Mouse (Mus musculus): ENCODE results near the gene Pax3. TPM values are rescaled to one million over a fixed set of nuclear protein-coding genes. Genes with fewer than 3 reads are reported as not detected.

Pax3 gene
- polyA plus RNA-seq, 1 experiment from 2014 or later, result not detected

DNA sequence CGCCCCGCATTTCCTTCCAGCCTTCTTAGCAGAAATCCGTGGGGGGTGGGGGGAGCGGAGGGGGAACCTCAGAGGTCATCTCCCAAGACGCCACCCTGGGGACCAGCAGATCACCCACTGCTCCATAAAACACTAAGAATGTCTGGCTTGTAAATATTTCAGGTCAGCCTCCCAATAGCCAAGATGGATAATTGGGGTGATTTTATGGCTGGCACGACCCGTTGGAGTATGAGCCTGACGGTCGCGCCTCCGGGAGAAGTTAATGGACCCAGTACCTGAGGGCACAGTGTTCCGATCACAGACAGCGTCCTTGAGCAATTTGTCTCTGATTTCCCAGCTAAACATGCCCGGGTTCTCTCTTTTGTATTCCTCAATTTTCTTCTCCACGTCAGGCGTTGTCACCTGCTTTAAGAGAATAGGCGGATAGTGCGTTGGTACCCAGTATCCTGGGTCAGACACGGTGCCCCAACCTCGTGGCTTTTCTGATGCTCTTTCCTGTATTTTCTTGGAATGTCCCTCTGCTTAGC lies 3.4 kb downstream of the Pax3 start:
- H3K4me2 ChIP-seq (ENCODE audit: low read depth, low read length), result no peak overlapping the region
- 3% methylated on average over 20 of the region's 20 CpGs for WGBS
- 0 out of 2 replicates have a peak overlapping the region, but pooled peaks have one; percentile 7 for H3K4me3 ChIP-seq (ENCODE audit: low read length)

GRCm38 (mm10) chr1:78192746-78193464 lies 4.0 kb downstream of the Pax3 start:
- H3K27ac ChIP-seq (ENCODE audit: low read length), result no peak overlapping the region
- H3K9ac ChIP-seq (ENCODE audit: low read length), result no peak overlapping the region
- H3K4me2 ChIP-seq (ENCODE audit: low read depth, low read length), result no peak overlapping the region
- no peaks in the 10 kb centered on the region for H3K36me3 ChIP-seq (ENCODE audit: control insufficient read depth, insufficient read depth, low read length)
- no peak for ATAC-seq (ENCODE audit: low read depth)
- H3K9me3 ChIP-seq (ENCODE audit: control insufficient read depth, low read length), result no peaks in the 10 kb centered on the region
- WGBS, result 3% methylated on average over 20 of the region's 20 CpGs
- peaks cover 9% of the 10 kb centered on the region for H3K4me1 ChIP-seq (replicated peaks; ENCODE audit: control insufficient read depth, insufficient read depth, low read length)
- H3K4me3 ChIP-seq (ENCODE audit: low read length), result no peak overlapping the region
- H3K27me3 ChIP-seq (ENCODE audit: control insufficient read depth, insufficient read depth, low read depth, low read length), result peaks cover 91% of the 10 kb centered on the region

More for the DNA sequence above, 3.4 kb downstream of the Pax3 start:
- no peaks in the 10 kb centered on the region for H3K9me3 ChIP-seq (ENCODE audit: control insufficient read depth, low read length)
- H3K9ac ChIP-seq (ENCODE audit: low read length), result no peak overlapping the region
- peaks cover 9% of the 10 kb centered on the region for H3K4me1 ChIP-seq (replicated peaks; ENCODE audit: control insufficient read depth, insufficient read depth, low read length)
- no peak for ATAC-seq (ENCODE audit: low read depth)
- H3K36me3 ChIP-seq (ENCODE audit: control insufficient read depth, insufficient read depth, low read length), result no peaks in the 10 kb centered on the region
- no peak overlapping the region for H3K27ac ChIP-seq (ENCODE audit: low read length)
- H3K27me3 ChIP-seq (ENCODE audit: control insufficient read depth, insufficient read depth, low read depth, low read length), result peaks cover 91% of the 10 kb centered on the region

DNA sequence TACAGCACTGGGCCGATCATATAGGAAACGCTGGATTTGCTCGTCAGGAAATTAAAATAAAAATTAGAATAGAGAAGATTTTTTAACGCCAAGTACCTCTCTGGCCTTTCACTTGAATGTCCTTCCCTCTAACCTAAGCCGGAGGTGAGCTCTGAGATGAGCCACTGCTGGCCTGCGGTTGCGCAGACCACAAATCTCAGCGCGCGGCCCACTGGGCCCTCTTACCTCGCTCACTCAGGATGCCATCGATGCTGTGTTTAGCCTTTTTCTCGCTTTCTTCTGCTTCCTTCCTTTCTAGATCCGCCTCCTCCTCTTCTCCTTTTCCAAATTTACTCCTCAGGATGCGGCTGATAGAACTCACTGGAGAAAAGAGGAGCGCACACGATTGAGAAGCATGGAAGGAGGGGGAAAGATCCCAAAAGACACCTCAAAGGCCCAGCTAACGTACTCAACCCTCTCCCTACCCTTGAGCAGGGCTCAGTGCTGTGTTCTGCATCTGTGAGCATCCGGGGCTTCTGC lies 4.7 kb downstream of the Pax3 start:
- no peak overlapping the region for H3K4me2 ChIP-seq (ENCODE audit: low read depth, low read length)

GRCm38 (mm10) chr1:78191761-78192160 lies 5.2 kb downstream of the Pax3 start:
- Histone ChIP-seq H3K9me3 (ENCODE audit: control insufficient read depth, low read length) (no peaks in the 10 kb centered on the region), H3K4me3 (ENCODE audit: low read length) (no peak overlapping the region), H3K27ac (ENCODE audit: low read length) (no peak overlapping the region), H3K27me3 (ENCODE audit: control insufficient read depth, insufficient read depth, low read depth, low read length) (peaks cover 90% of the 10 kb centered on the region), H3K4me1 (replicated peaks; ENCODE audit: control insufficient read depth, insufficient read depth, low read length) (peaks cover 5% of the 10 kb centered on the region), H3K9ac (ENCODE audit: low read length) (no peak overlapping the region), H3K36me3 (ENCODE audit: control insufficient read depth, insufficient read depth, low read length) (no peaks in the 10 kb centered on the region), H3K4me2 (ENCODE audit: low read depth, low read length) (no peak overlapping the region)
- 33% methylated on average over 1 of the region's 1 CpGs for WGBS
- ATAC-seq (ENCODE audit: low read depth), result no peak

More for the DNA sequence above, 4.7 kb downstream of the Pax3 start:
- peaks cover 9% of the 10 kb centered on the region for H3K4me1 ChIP-seq (replicated peaks; ENCODE audit: control insufficient read depth, insufficient read depth, low read length)
- ATAC-seq (ENCODE audit: low read depth), result no peak
- H3K36me3 ChIP-seq (ENCODE audit: control insufficient read depth, insufficient read depth, low read length), result no peaks in the 10 kb centered on the region
- no peak overlapping the region for H3K4me3 ChIP-seq (ENCODE audit: low read length)
- no peaks in the 10 kb centered on the region for H3K9me3 ChIP-seq (ENCODE audit: control insufficient read depth, low read length)
- H3K9ac ChIP-seq (ENCODE audit: low read length), result no peak overlapping the region
- H3K27ac ChIP-seq (ENCODE audit: low read length), result no peak overlapping the region
- WGBS, result 4% methylated on average over 19 of the region's 19 CpGs
- peaks cover 90% of the 10 kb centered on the region for H3K27me3 ChIP-seq (ENCODE audit: control insufficient read depth, insufficient read depth, low read depth, low read length)

- Histone ChIP-seq H3K4me3 (ENCODE audit: low read length) (no peak overlapping the region), H3K4me2 (ENCODE audit: low read depth, low read length) (no peak overlapping the region), H3K36me3 (ENCODE audit: control insufficient read depth, insufficient read depth, low read length) (no peaks in the 10 kb centered on the region), H3K27me3 (ENCODE audit: control insufficient read depth, insufficient read depth, low read depth, low read length) (peaks cover 88% of the 10 kb centered on the region), H3K4me1 (replicated peaks; ENCODE audit: control insufficient read depth, insufficient read depth, low read length) (peaks cover 1% of the 10 kb centered on the region), H3K27ac (ENCODE audit: low read length) (no peak overlapping the region), H3K9ac (ENCODE audit: low read length) (no peak overlapping the region), H3K9me3 (ENCODE audit: control insufficient read depth, low read length) (no peaks in the 10 kb centered on the region)
- ATAC-seq (ENCODE audit: low read depth), result no peak
- WGBS, result 65% methylated on average over 1 of the region's 1 CpGs
These were observed 5.6 kb downstream of the Pax3 start for GRCm38 (mm10) chr1:78191331-78191730.

DNA sequence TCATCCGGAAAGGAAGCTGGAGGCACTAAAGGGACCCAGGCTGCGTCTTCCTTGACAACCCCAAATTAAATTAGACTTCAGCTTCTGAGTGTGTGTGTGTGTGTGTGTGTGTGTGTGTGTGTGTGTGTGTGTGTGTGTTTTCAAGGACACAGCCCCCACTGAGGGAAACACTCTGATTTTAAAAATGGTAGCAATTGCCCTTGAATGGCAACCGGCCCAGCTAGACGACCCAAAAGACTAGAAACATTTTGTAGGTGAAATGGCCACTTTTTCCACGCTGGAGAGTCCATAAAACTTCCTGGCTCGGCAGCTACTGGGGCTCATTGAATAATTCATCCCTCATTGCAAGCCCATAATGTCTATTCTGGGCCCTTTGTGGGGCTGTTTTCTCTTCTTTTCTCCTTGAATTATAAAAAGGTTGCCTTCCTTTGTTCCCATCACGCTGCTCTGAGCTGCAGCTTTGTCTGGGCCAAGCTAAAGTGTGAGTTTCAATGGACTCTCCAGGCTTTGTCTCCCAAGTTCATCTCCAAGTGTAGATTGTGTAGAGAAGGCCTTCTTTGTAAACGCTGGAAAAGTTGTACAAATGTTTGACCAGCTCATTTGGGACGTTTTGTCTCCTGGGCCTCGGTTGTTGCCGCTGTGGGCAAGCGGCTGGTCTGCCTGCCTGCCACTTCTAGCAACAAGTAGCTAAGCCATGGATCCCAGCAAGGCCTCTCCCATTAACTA lies 6.4 kb downstream of the Pax3 start:
- ATAC-seq (ENCODE audit: low read depth), result no peak
- H3K4me2 ChIP-seq (ENCODE audit: low read depth, low read length), result no peak overlapping the region
- H3K9me3 ChIP-seq (ENCODE audit: control insufficient read depth, low read length), result no peaks in the 10 kb centered on the region
- H3K27ac ChIP-seq (ENCODE audit: low read length), result no peak overlapping the region
- H3K36me3 ChIP-seq (ENCODE audit: control insufficient read depth, insufficient read depth, low read length), result no peaks in the 10 kb centered on the region
- H3K4me1 ChIP-seq (replicated peaks; ENCODE audit: control insufficient read depth, insufficient read depth, low read length), result no peaks in the 10 kb centered on the region; the same call in 1 of the 2 replicates
- peaks cover 88% of the 10 kb centered on the region for H3K27me3 ChIP-seq (ENCODE audit: control insufficient read depth, insufficient read depth, low read depth, low read length)
- 9% methylated on average over 12 of the region's 12 CpGs for WGBS
- H3K9ac ChIP-seq (ENCODE audit: low read length), result no peak overlapping the region
- H3K4me3 ChIP-seq (ENCODE audit: low read length), result no peak overlapping the region

DNA sequence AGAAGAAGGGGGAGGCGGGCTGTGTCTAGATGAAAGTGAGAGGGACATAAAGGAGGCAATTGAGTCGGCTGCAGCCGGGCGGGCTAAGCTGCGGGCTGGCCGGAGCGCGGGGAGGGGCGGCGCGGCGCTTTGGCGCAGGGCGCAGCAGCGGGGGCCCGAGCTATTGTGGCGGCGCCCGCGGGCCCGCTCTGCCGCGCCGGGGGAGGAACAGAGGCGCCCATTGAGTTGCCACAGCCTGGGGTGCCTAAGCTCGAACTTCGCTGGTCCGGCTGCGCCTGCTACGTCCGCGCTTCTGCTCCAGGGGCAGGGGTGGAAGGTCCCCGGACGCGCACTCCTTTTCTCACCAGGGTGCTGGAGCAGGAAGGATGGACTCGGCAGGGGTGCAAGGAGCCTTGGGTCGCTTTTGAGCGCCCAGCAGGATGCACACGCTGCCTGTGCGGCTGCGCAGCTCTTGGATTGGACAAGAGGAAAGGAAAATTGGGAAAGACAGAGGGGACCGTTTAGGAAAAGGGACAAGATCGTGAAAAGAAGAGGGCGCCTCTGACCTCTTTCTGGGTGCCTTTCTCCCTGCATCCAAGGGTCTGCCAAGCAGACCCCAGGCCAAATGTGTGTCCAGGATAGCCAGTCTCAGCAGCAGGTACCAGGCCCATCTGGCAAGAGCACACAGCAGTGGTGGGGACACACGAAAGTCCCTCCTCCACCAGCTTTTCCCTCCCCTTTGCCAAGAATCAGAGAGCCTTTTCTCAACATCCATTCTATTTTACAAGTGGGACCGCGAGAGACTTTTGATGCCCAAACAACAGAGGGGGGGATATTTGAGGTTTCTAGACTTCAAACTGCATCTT lies 7.2 kb downstream of the Pax3 start:
- no peak overlapping the region for H3K27ac ChIP-seq (ENCODE audit: low read length)
- H3K27me3 ChIP-seq (ENCODE audit: control insufficient read depth, insufficient read depth, low read depth, low read length), result peaks cover 88% of the 10 kb centered on the region
- H3K4me3 ChIP-seq (ENCODE audit: low read length), result peak overlapping the region; percentile 33
- peak; percentile 38 for ATAC-seq (ENCODE audit: low read depth)
- no peaks in the 10 kb centered on the region; the same call in 1 of the 2 replicates for H3K4me1 ChIP-seq (replicated peaks; ENCODE audit: control insufficient read depth, insufficient read depth, low read length)
- peak overlapping the region; percentile 41 for H3K4me2 ChIP-seq (ENCODE audit: low read depth, low read length)
- no peak overlapping the region for H3K9ac ChIP-seq (ENCODE audit: low read length)
- H3K9me3 ChIP-seq (ENCODE audit: control insufficient read depth, low read length), result no peaks in the 10 kb centered on the region
- WGBS, result 2% methylated on average over 41 of the region's 47 CpGs
- H3K36me3 ChIP-seq (ENCODE audit: control insufficient read depth, insufficient read depth, low read length), result no peaks in the 10 kb centered on the region

- H3K27me3 ChIP-seq (ENCODE audit: control insufficient read depth, insufficient read depth, low read depth, low read length), result peaks cover 90% of the 10 kb centered on the region
- WGBS, result under 1% methylated on average over 16 of the region's 16 CpGs
- H3K36me3 ChIP-seq (ENCODE audit: control insufficient read depth, insufficient read depth, low read length), result no peaks in the 10 kb centered on the region
- no peak overlapping the region for H3K9ac ChIP-seq (ENCODE audit: low read length)
- peak overlapping the region; percentile 33 for H3K4me3 ChIP-seq (ENCODE audit: low read length)
- H3K27ac ChIP-seq (ENCODE audit: low read length), result no peak overlapping the region
- peak overlapping the region; percentile 41; the same call in 1 of the 2 replicates for H3K4me2 ChIP-seq (ENCODE audit: low read depth, low read length)
- no peaks in the 10 kb centered on the region for H3K9me3 ChIP-seq (ENCODE audit: control insufficient read depth, low read length)
- no peaks in the 10 kb centered on the region; the same call in 1 of the 2 replicates for H3K4me1 ChIP-seq (replicated peaks; ENCODE audit: control insufficient read depth, insufficient read depth, low read length)
- ATAC-seq (ENCODE audit: low read depth), result no peak
These were observed 7.9 kb downstream of the Pax3 start for GRCm38 (mm10) chr1:78189016-78189415.

All from lung, embryonic 16.5 days (tissue).